Mouse (Mus musculus) layer of hippocampus, postnatal 10 days (tissue): ENCODE data around the gene Gm45717. TPM values are rescaled to one million over a fixed set of nuclear protein-coding genes. Genes with fewer than 3 reads are reported as not detected.
A peak's percentile ranks its signal among the peaks of the same experiment; 100 is the strongest.
"Not testable (repeated sequence)": the region's sequence is repeated elsewhere in the genome, so short reads cannot be mapped to it uniquely, and the experiment has no call there.

ENCODE experiments used
- DNase-seq, 2 experiments: peaks; one replicate each; pipeline ENCODE4 v3.0.0; 2021; ENCODE audit warnings: low spot score in 2 of 2
- total RNA-seq, 2 experiments: library from RNA; stranded (reverse); gene quantifications; 2 replicates each; pipeline ENCODE4 v1.2.3; 2021

The Gm45717 gene
- total RNA-seq, 2 experiments from 2014 or later = not detected

DNA sequence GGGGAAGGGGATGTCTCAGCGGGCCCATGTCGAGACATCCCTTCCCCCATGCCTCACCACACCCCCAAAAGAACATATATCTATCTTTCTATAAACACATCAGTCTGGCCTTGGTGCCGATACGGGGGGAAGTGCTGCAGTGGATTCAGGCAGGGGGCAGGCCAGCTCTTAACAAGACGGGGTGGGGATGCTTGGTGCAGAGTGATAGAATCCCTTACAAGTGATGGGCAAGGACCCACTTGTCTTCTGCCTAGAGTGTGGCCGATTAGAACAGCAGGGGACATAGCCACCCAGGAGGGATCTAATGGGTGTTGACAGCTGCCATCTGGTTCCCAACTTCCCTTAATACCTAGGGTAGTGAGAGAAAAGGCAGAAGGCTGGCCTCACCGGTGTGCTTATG is 15.2 kb upstream of the Gm45717 start:
- DNase-seq = no peak

DNA sequence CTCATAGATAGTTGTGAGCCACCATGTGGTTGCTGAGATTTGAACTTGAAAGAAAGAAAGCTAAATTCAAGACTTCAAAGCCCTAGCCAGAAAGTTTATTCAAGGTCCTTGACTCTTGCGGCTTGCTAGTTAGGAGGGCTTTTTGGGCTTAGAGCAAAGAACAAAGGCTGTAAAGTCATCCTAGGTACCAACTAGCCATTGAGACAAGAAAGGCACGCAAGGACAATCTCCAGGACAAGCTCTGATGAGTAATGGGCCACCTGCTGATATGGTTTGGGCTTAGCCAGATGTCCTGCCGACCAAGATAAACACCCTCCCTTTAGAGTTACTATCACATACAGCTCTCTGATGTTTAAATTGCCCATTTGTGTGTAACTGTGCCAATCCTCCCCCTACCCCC is 13.0 kb upstream of the Gm45717 start:
- not testable (repeated sequence) for DNase-seq

DNA sequence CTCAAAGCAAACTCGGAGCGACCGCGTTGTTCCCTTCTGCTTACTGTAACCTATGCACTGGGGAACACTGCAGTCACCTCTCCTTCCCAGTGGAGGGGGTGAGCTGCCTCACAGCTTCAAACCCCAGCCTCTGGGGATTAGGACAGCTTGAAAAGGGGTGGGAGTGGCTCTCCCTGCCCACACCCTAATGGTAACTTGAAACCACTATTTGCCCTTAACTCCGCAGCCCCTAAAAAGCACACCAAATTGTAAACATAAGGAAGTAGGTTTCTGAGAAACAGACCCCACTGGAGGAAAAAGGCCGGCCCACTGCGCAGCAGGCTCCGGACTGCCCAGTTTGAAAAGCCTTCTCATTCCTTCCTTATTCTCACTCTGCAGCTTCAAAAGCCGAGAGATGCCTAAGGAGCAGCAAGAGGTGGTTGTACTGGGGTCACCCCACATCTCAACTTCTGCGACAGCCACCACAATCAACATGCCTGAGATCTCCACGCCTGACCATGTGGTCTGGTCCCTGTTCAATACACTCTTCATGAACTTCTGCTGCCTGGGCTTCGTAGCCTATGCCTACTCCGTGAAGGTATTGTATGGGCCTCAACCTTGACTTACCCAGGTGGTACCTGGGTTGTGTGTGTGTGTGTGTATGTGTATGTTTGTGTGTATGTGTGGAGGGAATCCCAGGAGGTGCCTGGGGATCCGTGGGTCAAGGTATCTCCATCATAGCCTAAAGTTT is 12.3 kb upstream of the Gm45717 start:
- DNase-seq = no peak

DNA sequence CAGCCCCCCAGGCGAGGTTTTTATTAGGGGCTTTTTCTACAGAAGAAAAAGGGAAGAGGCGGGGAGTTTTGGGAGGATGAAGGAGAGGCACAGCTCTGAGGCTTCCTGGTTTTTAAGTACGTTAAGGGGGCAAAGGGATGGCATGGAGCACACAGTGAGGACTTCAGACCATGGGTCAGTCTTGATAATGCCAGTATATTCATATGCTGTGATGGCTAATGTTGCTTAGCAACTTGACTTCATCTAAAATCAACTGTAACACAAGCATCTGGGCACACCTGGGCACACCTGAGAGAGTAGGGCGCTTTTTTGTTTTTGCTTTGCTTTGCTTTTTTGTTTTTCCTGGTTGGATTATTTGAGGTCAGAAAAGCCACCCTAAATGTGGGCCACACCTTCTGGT is 11.2 kb upstream of the Gm45717 start, which contains the start of gene Ifitm1:
TSS of gene Ifitm1 (plus strand) at position 301 of the 400 bp plus-strand sequence.
- DNase-seq = no peak

DNA sequence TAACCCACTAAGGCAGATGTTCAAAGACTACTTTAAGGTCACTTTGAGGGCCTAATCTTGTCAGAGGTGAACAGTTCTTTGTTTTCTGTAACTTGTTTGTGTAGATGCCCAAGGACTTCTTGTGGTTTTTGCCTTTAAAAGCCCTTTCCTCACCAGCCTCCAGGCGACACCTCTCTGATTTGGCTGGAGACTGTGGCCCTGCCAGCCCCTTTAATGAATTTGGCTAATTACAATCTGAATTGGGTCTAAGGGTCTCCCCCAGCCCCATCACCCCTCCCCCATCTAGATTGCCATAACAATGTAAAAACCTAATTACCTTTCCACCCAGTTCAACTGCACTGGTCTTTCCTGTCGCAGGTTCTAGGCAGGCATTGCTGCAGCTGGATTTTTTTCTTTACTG is 7.0 kb upstream of the Gm45717 start:
- no peak for DNase-seq

DNA sequence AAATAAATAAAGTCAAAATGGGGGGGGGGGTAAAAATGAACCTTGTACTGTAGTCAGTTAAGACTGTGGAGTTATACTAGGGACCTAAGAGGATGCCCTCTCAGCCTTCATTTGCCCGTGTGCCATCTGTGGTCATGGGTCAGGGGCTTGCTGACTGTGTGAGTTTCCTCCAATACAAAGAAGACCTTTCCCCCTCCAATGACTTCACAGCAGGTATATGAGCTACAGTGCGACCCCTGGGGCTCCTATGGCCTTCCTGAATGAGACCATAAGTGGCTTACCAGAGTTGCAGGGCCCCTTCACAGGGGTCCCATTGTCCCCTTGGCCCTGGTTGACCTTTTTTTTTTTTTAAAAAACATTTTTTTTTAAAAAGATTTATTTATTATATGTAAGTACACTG is 5.7 kb upstream of the Gm45717 start:
- DNase-seq = no peak

DNA sequence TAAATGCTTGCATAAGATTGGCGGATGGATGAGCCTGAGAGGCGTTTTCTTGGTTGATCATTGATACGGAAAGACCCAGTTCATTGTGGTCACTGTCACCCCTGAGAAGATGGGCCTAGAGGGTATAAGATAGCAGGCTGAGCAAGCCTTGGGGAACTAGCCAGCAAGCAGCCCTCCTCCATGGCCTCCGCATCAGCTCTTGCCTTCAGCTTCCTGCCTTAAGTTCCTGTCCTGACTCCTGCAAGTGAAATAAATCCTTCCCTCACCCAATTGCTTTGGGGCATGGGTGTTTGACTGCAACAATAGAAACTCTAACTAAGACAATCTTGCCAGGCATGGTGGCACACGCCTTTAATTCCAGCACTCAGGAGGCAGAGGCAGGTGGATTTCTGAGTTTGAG is 4.3 kb upstream of the Gm45717 start:
- no peak for DNase-seq

DNA sequence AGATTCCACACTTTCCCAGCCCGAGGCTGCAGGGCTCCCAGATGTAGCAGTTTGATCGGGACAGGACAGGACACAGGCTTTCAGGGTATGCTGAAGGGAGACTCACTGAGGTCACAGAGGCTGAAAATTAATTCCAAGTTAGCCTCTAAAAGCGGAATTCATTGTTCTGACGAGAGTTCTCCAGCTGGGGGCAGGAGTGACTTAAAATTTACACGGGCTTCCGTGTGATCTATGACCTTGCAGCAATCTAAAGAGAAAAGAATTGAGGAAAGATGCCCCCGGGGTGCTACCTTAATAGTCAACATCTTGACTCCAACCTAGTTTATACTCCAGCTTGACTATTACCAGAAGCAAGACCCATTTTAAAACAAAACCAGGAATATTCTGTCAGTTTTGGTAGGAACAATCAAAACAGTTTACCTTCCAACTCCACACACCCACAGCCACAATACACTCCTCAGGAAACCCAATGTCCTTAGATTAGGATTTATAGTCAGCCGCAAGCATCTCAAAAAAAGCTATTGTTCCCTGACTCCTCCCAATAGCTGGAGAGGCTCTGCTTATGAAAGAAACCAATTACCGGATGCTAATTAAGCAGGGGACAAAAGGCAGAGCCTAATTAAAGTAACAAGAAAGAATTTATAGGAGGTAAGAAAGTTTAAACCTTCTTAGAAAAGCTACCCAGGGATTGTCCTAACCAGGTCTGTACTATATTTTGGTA is 3.6 kb upstream of the Gm45717 start:
- DNase-seq = peak; percentile 41 to 47

DNA sequence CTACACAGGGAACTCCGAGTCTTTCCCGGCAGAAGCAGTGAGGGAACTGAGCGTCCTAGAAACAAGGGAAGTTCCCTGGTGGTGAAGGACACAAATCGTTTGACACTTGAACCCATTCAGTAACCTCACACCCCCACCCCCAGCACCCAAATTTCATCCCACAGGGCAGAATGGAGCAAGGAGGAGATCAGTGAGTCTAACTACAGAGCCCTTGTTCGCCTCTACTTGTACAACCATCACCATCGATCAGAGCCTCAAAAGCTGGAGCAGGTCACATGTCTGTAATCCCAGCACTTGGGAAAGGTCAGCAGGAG is 776 bp upstream of the Gm45717 start:
- no peak for DNase-seq

DNA sequence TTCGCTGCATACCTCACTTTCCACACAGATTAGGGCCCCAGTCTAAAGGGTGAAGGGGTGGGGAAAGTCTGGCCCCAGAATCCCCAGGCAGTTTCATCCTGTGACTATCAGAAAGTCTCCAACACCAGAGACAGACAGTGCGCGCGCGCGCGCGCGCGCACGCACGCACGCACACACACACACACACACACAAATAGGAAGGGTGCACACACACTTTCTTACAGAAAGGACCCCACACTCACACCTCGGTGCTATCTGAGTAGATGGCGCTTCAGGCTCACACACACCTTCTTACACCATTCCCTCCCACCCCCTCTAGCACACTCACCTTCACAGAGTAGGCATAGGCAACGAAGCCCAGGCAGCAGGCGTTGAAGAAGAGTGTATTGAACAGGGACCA is 395 bp downstream of the Gm45717 start:
- DNase-seq = no peak

DNA sequence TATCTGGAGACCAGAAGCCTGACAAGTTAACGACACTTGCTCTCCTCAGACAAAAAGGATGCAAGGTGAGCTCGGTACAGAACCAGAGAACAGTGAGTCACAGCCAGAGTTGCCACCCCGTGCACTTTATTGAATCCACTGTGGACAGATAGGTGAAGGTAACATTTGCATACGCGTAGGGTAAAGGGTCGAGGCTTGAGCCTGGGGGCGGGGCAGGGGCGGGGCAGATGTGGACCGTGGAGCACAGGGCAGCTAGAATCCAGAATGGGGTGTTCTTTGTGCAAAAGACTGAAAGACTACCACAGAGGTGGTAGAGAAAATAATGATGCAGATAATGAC is 1.0 kb downstream of the Gm45717 start:
- no peak for DNase-seq

DNA sequence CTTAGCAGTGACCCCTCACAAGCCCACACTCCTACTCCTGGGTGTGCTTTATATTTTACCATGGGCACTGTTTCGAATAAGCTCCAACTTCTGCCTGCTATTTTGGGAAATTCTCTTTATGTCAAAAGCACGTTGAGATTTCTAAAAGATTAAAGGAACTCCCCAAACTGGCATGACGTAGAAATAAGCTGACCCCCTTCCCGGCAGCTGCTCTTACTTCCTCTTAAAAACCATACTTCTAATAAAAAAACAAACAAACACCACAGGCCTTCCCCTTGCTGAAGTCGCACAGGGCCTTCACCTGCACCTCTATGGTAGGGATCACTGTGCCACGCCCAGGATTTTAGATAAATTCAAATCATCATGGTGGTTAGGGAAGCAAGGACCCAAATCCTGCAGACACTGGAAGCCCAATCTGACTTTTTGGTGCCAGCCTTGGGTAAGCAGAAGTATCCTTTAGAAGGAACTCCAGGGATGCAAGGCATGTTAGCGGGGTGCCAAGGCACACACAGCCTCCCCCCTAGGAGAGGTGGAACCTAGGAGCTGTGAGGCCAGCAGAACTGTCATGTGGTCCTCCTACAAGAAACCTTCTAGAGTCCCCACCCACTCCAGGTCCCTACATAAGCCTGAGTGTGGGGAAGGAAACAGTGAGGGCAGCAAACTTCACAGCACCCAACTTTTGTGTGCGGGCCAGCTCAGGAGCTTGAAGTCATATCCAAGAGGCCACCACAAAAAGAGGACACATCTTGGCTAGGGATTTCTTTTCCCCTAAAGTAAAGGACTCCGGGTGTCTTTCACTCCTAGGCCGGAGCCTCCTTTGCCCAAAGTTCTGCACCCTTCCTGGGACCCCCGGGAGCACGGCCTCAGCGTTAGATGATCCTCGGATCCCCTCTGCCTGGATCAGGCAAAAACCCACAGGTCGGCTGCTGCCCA is 1.7 kb downstream of the Gm45717 start:
- no peak for DNase-seq

DNA sequence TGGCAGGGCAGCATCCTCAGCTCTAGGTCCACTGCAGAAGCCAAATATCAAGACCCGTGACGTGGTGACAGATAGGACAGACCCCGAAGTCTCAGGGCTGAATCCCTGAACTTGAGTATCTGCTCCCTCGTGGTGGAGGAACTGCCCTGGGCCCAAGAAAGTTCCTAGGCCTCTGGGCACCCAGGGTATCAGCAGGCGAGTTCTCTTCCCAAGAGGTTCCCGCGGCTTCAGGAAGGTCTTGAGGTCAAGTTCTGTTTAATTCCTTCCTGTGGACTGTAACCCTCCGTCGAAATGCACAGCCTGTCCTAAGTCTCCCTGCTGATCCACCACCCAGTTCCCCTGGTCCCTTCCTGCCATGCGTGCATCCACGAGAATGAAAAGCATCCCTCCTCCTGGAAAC is 2.6 kb downstream of the Gm45717 start:
- no peak for DNase-seq

DNA sequence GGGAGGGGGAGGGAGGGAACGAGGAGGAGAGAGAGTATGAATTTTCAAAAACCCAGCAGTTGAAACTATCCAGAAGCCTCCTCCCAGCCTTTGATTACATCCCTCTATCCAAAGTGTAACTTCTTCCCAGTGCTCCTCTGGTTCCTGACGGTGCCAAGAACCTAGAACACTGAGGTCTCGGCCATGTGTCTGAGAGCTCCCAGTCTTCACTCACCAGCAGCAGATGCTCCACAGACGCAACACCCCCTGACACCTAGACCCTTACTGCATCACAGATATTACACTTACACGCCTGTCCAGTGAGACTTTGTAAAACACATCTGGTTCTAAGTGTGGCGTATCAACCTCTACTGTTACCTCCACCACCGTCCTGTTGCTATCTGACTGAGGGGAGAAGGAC is 3.3 kb downstream of the Gm45717 start:
- no peak for DNase-seq

DNA sequence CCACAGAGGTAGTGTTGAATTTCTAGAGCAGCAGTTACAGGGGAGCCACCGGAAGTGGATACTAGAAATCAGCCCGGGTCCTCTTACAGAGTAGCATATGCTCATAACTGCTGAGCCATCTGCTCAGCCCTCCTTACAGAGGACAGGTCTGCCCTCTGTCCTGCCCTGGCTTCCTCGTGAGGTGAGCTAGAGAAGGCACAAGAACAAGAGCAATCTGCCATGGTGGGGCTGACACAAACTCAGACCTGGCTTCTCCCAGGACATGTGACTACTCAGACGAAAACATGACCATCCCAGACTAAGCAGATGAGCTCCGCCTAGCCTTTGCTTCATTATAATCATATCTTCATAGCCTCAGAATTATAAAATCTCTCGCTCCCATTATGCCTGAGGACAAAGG is 4.0 kb downstream of the Gm45717 start:
- no peak for DNase-seq

DNA sequence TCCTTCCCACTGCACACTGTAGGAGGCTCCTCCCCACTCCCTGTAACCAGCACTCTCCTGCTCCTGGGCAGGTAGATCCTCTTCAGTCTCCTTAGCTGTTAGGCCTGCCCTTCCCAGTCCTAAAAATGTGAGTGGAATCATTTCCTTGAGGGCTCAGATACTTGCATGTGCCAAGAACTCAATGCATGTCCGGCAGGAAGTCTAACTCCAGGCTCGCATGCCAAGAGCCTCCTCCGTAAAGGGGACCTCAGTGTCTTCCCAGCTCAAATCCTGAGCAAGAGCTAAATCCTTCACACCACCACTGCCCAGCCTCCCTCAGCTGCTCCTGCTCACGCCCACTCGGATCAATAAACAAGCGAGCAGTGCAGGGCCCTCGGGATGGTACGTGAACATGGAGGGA is 4.7 kb downstream of the Gm45717 start:
- DNase-seq = no peak

DNA sequence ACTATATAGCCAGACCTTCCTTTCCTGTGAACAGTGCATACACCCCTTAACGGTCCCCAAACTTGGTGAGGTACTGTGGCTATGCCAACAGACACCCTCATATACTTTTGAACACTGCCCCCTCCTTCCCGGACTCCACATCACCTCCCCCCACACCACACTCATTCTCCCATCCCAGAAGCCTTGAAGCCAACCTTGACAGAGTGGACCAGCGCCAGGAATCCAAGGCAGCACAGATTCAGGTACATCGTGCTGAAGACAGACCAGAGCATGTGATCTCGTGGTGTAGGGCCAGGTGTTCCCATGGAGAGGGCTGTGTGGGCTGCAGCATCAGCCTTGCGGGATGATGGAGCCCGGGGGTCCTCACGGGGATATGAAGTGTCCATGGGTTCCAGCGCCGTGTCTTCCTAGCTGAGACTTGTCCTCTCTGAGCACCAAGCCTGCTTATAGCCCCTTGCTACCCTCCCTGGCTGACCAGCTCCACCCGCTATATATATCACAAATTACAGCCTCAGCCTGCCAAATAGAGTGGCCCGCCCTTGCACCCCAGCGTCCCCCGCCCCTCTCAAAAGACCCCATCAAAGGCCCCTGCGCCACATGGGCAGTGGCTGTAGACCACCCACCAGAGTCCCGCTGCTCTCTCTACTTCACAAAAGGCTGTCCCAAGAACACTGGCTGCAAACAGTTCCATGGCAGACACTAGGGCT is 5.8 kb downstream of the Gm45717 start, which contains the start of gene Ifitm5:
TSS of gene Ifitm5 (minus strand) at position 468 of the 707 bp plus-strand sequence.
- no peak for DNase-seq

DNA sequence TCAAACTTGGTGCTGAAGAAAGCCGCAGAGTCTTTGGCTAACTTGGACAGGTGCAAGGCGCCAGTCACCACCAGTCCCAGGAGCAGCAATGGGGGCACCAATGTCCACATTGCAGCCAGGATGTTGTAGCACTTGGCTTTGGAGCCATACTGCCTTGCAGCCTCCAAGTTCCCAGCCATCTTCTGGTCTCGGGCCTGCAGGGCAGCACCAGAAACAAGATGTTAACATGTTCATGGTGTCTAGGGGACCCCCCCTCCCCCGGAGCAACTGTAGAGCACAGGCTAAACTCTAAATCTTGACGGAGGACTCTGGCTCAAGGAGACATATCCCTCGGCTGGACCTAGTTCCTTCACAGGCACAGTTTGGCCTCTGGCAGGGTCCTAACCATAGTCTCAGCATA is 6.5 kb downstream of the Gm45717 start:
- no peak for DNase-seq

DNA sequence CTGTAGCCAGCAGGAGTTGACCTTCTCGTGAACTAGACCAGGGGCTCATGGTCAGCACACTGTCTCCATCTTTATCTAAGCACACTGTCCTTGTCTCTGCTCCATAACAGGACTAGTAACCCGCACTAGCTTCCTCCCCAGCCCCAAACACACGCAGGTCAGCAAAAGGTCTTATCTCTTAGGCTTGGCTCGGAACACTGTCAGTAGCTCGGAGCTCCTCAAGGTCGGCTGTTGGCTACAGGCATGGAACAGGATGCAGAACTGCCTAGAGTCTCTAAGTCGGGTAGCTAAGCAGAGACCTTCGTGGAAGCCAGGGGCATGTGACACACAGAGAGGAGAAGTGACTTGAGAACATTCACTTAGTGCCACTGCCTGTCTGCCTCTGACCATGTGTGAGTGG is 7.6 kb downstream of the Gm45717 start:
- DNase-seq = no peak

DNA sequence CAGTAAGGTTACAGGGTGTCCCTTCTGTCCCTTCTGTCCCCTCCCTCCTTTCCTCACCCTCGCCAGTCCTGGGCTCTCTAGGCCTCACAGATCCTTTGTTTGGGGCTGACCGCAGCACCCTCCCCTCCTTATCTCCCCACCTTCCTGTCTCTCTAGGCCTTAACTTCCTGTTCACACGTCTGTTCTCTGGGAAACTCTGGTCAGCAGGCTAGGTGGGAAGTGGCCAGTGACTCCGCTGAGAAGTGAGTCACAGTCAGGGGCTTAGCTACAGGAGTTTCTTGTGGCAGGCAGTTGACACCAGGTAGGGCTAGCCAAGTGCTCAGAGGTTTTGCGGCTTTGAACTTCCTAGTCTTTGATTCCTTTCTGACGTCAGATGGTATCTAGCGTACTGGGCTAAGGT is 8.8 kb downstream of the Gm45717 start:
- no peak for DNase-seq

DNA sequence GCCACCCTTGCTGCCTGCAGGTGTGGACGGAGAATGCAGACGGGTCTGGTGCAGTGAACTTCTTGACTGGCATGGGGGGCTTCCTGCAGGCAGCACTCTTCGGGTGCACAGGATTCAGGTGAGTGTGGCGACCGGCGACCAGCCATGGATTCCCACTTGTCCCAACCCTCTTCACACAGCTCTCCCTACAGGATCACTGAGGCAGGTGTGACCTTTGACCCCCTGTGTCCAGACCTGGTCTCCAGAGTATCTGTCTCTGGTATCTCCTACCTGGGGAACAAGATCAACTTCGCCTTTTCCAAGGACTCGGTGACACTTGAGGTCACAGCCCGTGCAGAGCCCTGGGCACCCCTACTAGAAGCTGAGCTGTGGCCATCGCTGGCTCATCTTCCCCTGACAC is 9.4 kb downstream of the Gm45717 start:
- no peak for DNase-seq
